Mouse (Mus musculus): ENCODE measurements around the gene Chst12.

DNA sequence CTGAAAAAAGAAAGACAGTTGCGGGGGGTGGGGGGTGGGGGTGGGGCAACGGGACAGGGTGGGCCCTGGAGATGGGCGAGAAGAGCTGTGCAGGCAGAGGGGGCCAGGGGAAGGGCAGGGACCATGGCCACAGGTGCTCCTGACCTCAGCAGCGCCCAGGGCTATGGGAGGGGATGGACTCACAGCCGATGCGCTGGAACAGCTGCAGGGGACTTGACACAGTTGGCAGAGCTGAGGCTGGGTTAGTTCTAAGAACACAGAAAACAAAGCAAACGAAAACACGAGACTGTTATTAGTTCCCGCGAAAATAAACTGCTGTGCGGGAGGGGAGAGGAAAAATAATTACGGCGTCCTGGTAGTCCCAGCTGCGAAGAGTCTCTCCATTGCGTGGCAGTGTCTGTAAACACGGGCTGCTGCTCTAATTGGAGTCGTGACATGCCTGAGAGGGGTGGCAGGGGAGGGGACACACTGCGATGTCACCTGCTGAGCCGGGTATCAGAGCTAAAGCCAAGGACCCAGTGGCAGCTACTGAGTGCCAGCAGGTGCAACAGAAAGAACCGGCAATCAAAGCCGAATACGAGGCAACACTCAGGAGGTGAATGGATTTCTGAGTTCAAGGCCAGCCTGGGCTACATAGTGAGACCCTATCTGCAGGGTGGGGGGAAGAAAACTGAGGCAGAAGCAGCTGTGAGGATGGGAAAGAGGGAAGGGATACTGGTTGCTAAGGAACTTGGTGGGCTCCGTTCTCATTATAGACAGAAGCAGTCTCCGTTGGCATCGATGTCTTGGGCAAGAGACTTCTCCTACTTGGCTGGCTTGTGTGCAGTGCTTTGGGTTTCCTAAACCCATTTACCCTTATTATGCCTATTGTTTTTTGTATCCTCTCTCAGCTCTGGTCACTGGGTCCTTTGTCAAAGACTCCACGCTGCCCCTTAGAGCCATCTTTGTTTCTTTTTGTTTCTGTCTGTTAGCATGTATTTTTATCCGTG lies 5.0 kb downstream of the Chst12 start:
- TF ChIP-seq POLR2A (IDR thresholded peaks at IDR 0.05; ENCODE audit: borderline replicate concordance, insufficient read depth, low read length), result no peak
- TF ChIP-seq CTCF (IDR thresholded peaks at IDR 0.05; ENCODE audit: borderline replicate concordance, insufficient read depth, low read depth, low read length), result no peak

Measured in cerebellum, adult 2 months (tissue).